Mouse (Mus musculus): ENCODE data around the gene Adgra3. TPM values are rescaled to one million over a fixed set of nuclear protein-coding genes. Genes with fewer than 3 reads are reported as not detected.
A peak's percentile ranks its signal among the peaks of the same experiment; 100 is the strongest.

The Adgra3 gene
- total RNA-seq, 2 experiments from 2014 or later: 38.4 to 41.2 TPM

GRCm38 (mm10) chr5:50033660-50034059 is 25.1 kb downstream of the Adgra3 start:
- DNase-seq (ENCODE audit: low spot score in 2 of 2): no peak

- DNase-seq (ENCODE audit: low spot score in 2 of 2): no peak
Measured at GRCm38 (mm10) chr5:50032332-50032731, 26.5 kb downstream of the Adgra3 start.

GRCm38 (mm10) chr5:50031763-50032272 is 27.0 kb downstream of the Adgra3 start:
- DNase-seq (ENCODE audit: low spot score in 2 of 2): no peak

- no peak for DNase-seq (ENCODE audit: low spot score in 2 of 2)
Measured at GRCm38 (mm10) chr5:50031288-50031687, 27.5 kb downstream of the Adgra3 start.

GRCm38 (mm10) chr5:50029662-50030061 is 29.1 kb downstream of the Adgra3 start:
- no peak for DNase-seq (ENCODE audit: low spot score in 2 of 2)

- DNase-seq (ENCODE audit: low spot score in 2 of 2): peak in 1 of 2 experiments; percentile 24
Measured at GRCm38 (mm10) chr5:50027561-50027960, 31.2 kb downstream of the Adgra3 start.

GRCm38 (mm10) chr5:50027001-50027400 is 31.8 kb downstream of the Adgra3 start:
- no peak for DNase-seq (ENCODE audit: low spot score in 2 of 2)

- DNase-seq (ENCODE audit: low spot score in 2 of 2): no peak
Measured at GRCm38 (mm10) chr5:50026148-50026547, 32.7 kb downstream of the Adgra3 start.

GRCm38 (mm10) chr5:50024097-50024496 is 34.7 kb downstream of the Adgra3 start:
- DNase-seq (ENCODE audit: low spot score in 2 of 2): no peak

GRCm38 (mm10) chr5:50015987-50016587 is 42.7 kb downstream of the Adgra3 start:
- DNase-seq (ENCODE audit: low spot score in 2 of 2): no peak

- DNase-seq (ENCODE audit: low spot score in 2 of 2): no peak
Measured at GRCm38 (mm10) chr5:50015147-50015697, 43.6 kb downstream of the Adgra3 start.

- no peak for DNase-seq (ENCODE audit: low spot score in 2 of 2)
Measured at GRCm38 (mm10) chr5:50014658-50015057, 44.1 kb downstream of the Adgra3 start.

- no peak for DNase-seq (ENCODE audit: low spot score in 2 of 2)
Measured at GRCm38 (mm10) chr5:50013965-50014364, 44.8 kb downstream of the Adgra3 start.

GRCm38 (mm10) chr5:50008841-50009240 is 50.0 kb downstream of the Adgra3 start:
- no peak for DNase-seq (ENCODE audit: low spot score in 2 of 2)

- peak in 1 of 2 experiments; percentile 9 for DNase-seq (ENCODE audit: low spot score in 2 of 2)
Measured at GRCm38 (mm10) chr5:50006915-50007658, 51.7 kb downstream of the Adgra3 start.

- DNase-seq (ENCODE audit: low spot score in 2 of 2): no peak
Measured at GRCm38 (mm10) chr5:50002269-50002668, 56.5 kb downstream of the Adgra3 start.

- no peak for DNase-seq (ENCODE audit: low spot score in 2 of 2)
Measured at GRCm38 (mm10) chr5:49999764-50000163, 59.0 kb downstream of the Adgra3 start.

GRCm38 (mm10) chr5:49997019-49997418 is 61.8 kb downstream of the Adgra3 start:
- no peak for DNase-seq (ENCODE audit: low spot score in 2 of 2)

- DNase-seq (ENCODE audit: low spot score in 2 of 2): no peak
Measured at GRCm38 (mm10) chr5:49996457-49996856, 62.3 kb downstream of the Adgra3 start.

- no peak for DNase-seq (ENCODE audit: low spot score in 2 of 2)
Measured at GRCm38 (mm10) chr5:49990737-49991323, 68.0 kb downstream of the Adgra3 start.

GRCm38 (mm10) chr5:49988015-49988798 is 70.6 kb downstream of the Adgra3 start:
- DNase-seq (ENCODE audit: low spot score in 2 of 2): no peak

Measured in adrenal gland, adult 18-20 months (tissue).